Mouse (Mus musculus) megakaryocyte, embryonic 14.5 days (primary cell): Measurements from ENCODE around the gene Cep19.

Experiments used
- FLI1 ChIP-seq: IDR thresholded peaks from 2 replicates; pipeline ENCODE4 v1.6.1; 2012; ENCODE audit warnings: low read length, inconsistent platforms, mixed read lengths
- GATA1 ChIP-seq: IDR thresholded peaks from 3 replicates; pipeline ENCODE4 v1.6.1; 2012; ENCODE audit warnings: mixed read lengths, low read length, inconsistent platforms, borderline replicate concordance

- TF ChIP-seq GATA1: no peak
- no peak for TF ChIP-seq FLI1
These were observed 6.1 kb downstream of the Cep19 start for GRCm38 (mm10) chr16:32105698-32106097.
